Mouse (Mus musculus) myocyte (in vitro differentiated cells): ENCODE measurements around the gene Nmb.

Experiments used
- MAX ChIP-seq: IDR thresholded peaks from one replicate; pipeline ENCODE4 v1.6.1; 2011; ENCODE audit warnings: low read depth, mild to moderate bottlenecking, control low read depth
- MYOD1 ChIP-seq, 3 experiments: IDR thresholded peaks; one replicate each; pipeline ENCODE4 v1.6.1; 2011; ENCODE audit warnings: control low read depth in 2 of 3, low read depth in 2 of 3, mild to moderate bottlenecking in 2 of 3, moderate library complexity in 1 of 3; ENCODE audit not compliant: insufficient read length in 2 of 3, control insufficient read depth in 1 of 3
- MYOG ChIP-seq, 3 experiments: IDR thresholded peaks; one replicate each; pipeline ENCODE4 v1.6.1; 2011; ENCODE audit warnings: control low read depth in 2 of 3, low read depth in 2 of 3, mild to moderate bottlenecking in 2 of 3; ENCODE audit not compliant: insufficient read length in 2 of 3, control insufficient read depth in 1 of 3, insufficient read depth in 1 of 3
- POLR2A ChIP-seq: IDR thresholded peaks from one replicate; pipeline ENCODE4 v1.6.1; 2011; ENCODE audit warnings: low read depth, mild to moderate bottlenecking, control low read depth, moderate library complexity; ENCODE audit not compliant: insufficient read length
- POLR2AphosphoS2 ChIP-seq: IDR thresholded peaks from one replicate; pipeline ENCODE4 v1.6.1; 2011; ENCODE audit warnings: low read depth, control low read depth; ENCODE audit not compliant: insufficient read length

DNA sequence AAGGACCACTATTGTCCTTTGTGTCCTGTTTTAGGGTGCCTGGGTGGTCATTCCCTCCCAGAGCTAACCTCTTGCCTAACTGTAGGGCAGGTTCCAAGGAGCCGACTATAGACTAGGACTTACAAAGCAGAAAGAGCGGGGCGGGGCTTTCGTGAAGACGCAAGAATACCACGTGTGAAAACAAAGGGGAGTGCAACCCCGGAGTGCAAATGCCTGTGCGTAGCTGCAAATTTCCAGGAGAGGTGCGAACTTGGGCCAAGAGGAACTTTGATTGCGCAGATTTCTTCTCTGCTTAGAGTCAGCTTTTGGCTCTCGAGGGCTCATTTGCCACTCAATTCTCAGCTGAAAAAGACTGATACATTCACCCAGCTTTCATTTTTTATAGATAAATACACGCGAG lies 44.6 kb downstream of the Nmb start:
- TF ChIP-seq POLR2A (no peak), MYOD1 (IDR thresholded peaks at IDR 0.05; ENCODE audit: control insufficient read depth in 1 of 3, insufficient read length in 2 of 3, low read depth in 2 of 3) (no peak), POLR2AphosphoS2 (no peak), MYOG (IDR thresholded peaks at IDR 0.05; ENCODE audit: control insufficient read depth in 1 of 3, insufficient read depth in 1 of 3, insufficient read length in 2 of 3, low read depth in 2 of 3) (no peak), MAX (no peak)
